Mouse (Mus musculus): Measurements from ENCODE around the gene Cma1.

- TF ChIP-seq CTCF (conservative IDR thresholded peaks at IDR 0.05; ENCODE audit: low read length) (no peak), POU5F1 (IDR thresholded peaks at IDR 0.05; ENCODE audit: borderline replicate concordance, low read length) (no peak), NANOG (IDR thresholded peaks at IDR 0.05; ENCODE audit: borderline replicate concordance, low read length) (no peak)
Observed at GRCm38 (mm10) chr14:55926847-55927246, 17.6 kb downstream of the Cma1 start.

Measured in E14TG2a.4 (cell line).